Mouse (Mus musculus): ENCODE results near the gene Thbs2.

DNA sequence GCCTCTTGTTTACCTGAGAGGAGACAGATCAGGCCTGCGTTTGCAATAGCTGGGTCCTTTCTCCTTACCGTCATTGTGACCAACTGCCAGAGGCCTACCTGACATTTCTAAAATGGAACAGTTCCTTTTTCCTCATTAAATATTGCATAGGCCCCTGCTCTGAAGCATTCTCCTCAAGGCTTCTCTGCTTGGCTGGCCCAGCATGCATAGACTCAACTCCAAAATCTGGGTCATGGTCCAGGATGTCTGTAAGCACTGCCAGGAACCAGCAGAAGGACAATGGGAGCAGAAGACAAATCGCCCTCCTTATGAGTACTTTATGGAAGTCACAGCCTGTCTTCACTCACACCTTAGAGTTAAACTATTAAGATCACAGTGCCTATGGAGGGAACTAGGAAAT is 17.7 kb upstream of the Thbs2 start:
- TF ChIP-seq CTCF (IDR thresholded peaks at IDR 0.05; ENCODE audit: control insufficient read depth, insufficient read depth, insufficient replicate concordance, low read depth, low read length) (no peak), POLR2A (IDR thresholded peaks at IDR 0.05; ENCODE audit: control insufficient read depth, low read depth, low read length) (no peak)

All from testis, adult 2 months (tissue).